Mouse (Mus musculus) E14TG2a.4 (cell line): ENCODE measurements around the gene Vkorc1l1.
A peak's percentile ranks its signal among the peaks of the same experiment; 100 is the strongest.

Experiments used
- H3K27me3 ChIP-seq: 2 replicates; pipeline ENCODE4 v1.6.1; 2014; ENCODE audit warnings: low read length, control low read depth; ENCODE audit not compliant: insufficient read depth
- H3K36me3 ChIP-seq: 2 replicates; pipeline ENCODE4 v1.6.1; 2014; ENCODE audit warnings: low read length, control low read depth; ENCODE audit not compliant: insufficient read depth
- H3K4me1 ChIP-seq: replicated peaks from 2 replicates; pipeline ENCODE4 v1.6.1; 2014; ENCODE audit warnings: low read depth, low read length, control low read depth
- H3K4me3 ChIP-seq: replicated peaks from 2 replicates; pipeline ENCODE4 v1.5.1; 2014; ENCODE audit warnings: mild to moderate bottlenecking, low read length
- H3K9me3 ChIP-seq: 2 replicates; pipeline ENCODE4 v1.6.1; 2014; ENCODE audit warnings: low read length, control low read depth
- CTCF ChIP-seq: conservative IDR thresholded peaks from 2 replicates; pipeline ENCODE4 v1.5.1; 2014; ENCODE audit warnings: low read length
- NANOG ChIP-seq: IDR thresholded peaks from 2 replicates; pipeline ENCODE4 v1.6.1; 2014; ENCODE audit warnings: borderline replicate concordance, low read length, mixed read lengths
- POU5F1 ChIP-seq: IDR thresholded peaks from 2 replicates; pipeline ENCODE4 v1.6.1; 2014; ENCODE audit warnings: low read length, borderline replicate concordance

Vkorc1l1 gene

GRCm38 (mm10) chr5:129963224-129963623, 21.5 kb downstream of the Vkorc1l1 start:
- no peaks in the 10 kb centered on the region for H3K9me3 ChIP-seq
- no peaks in the 10 kb centered on the region for H3K27me3 ChIP-seq
- H3K4me1 ChIP-seq: peaks cover 88% of the 10 kb centered on the region
- H3K36me3 ChIP-seq: peaks cover 35% of the 10 kb centered on the region
- H3K4me3 ChIP-seq: no peak overlapping the region
- TF ChIP-seq NANOG (no peak), CTCF (no peak), POU5F1 (no peak)

- H3K9me3 ChIP-seq: no peaks in the 10 kb centered on the region
- no peak overlapping the region for H3K4me3 ChIP-seq
- H3K4me1 ChIP-seq: peaks cover 99% of the 10 kb centered on the region
- H3K36me3 ChIP-seq: peaks cover 39% of the 10 kb centered on the region
- H3K27me3 ChIP-seq: no peaks in the 10 kb centered on the region
- TF ChIP-seq POU5F1: no peak
- TF ChIP-seq NANOG: peak; percentile 79; the same call in 1 of the 2 replicates
- no peak for TF ChIP-seq CTCF
Measured at GRCm38 (mm10) chr5:129966448-129966847, 24.7 kb downstream of the Vkorc1l1 start.

- Histone ChIP-seq H3K36me3 (peaks cover 51% of the 10 kb centered on the region), H3K4me3 (0 out of 2 replicates have a peak overlapping the region, but pooled peaks have one; percentile 3), H3K9me3 (no peaks in the 10 kb centered on the region), H3K4me1 (peaks cover 100% of the 10 kb centered on the region), H3K27me3 (no peaks in the 10 kb centered on the region)
- TF ChIP-seq NANOG (no peak), CTCF (no peak), POU5F1 (no peak)
Measured at GRCm38 (mm10) chr5:129968417-129968816, 26.6 kb downstream of the Vkorc1l1 start.

- H3K36me3 ChIP-seq: peaks cover 70% of the 10 kb centered on the region
- no peaks in the 10 kb centered on the region for H3K27me3 ChIP-seq
- TF ChIP-seq CTCF (no peak), POU5F1 (no peak), NANOG (no peak)
- H3K4me1 ChIP-seq: peaks cover 94% of the 10 kb centered on the region
- H3K4me3 ChIP-seq: no peak overlapping the region
- H3K9me3 ChIP-seq: no peaks in the 10 kb centered on the region
Measured at GRCm38 (mm10) chr5:129971491-129971890, 29.7 kb downstream of the Vkorc1l1 start.

GRCm38 (mm10) chr5:129974354-129974753, 32.6 kb downstream of the Vkorc1l1 start:
- Histone ChIP-seq H3K4me1 (peaks cover 94% of the 10 kb centered on the region), H3K36me3 (peaks cover 82% of the 10 kb centered on the region), H3K4me3 (no peak overlapping the region), H3K27me3 (no peaks in the 10 kb centered on the region), H3K9me3 (no peaks in the 10 kb centered on the region)
- TF ChIP-seq NANOG: no peak
- TF ChIP-seq POU5F1: no peak

GRCm38 (mm10) chr5:129974866-129975311, 33.1 kb downstream of the Vkorc1l1 start:
- no peaks in the 10 kb centered on the region for H3K9me3 ChIP-seq
- H3K4me3 ChIP-seq: no peak overlapping the region
- peaks cover 85% of the 10 kb centered on the region for H3K36me3 ChIP-seq
- no peaks in the 10 kb centered on the region for H3K27me3 ChIP-seq
- no peak for TF ChIP-seq NANOG
- TF ChIP-seq CTCF: no peak
- no peak for TF ChIP-seq POU5F1
- peaks cover 94% of the 10 kb centered on the region for H3K4me1 ChIP-seq

GRCm38 (mm10) chr5:129977768-129978167, 36.0 kb downstream of the Vkorc1l1 start:
- H3K4me3 ChIP-seq: no peak overlapping the region
- H3K36me3 ChIP-seq: peaks cover 79% of the 10 kb centered on the region
- peaks cover 76% of the 10 kb centered on the region for H3K4me1 ChIP-seq
- no peaks in the 10 kb centered on the region for H3K27me3 ChIP-seq
- no peak for TF ChIP-seq CTCF
- H3K9me3 ChIP-seq: no peaks in the 10 kb centered on the region

GRCm38 (mm10) chr5:129978608-129979007, 36.8 kb downstream of the Vkorc1l1 start:
- Histone ChIP-seq H3K4me1 (peaks cover 73% of the 10 kb centered on the region), H3K9me3 (no peaks in the 10 kb centered on the region), H3K4me3 (no peak overlapping the region), H3K27me3 (no peaks in the 10 kb centered on the region), H3K36me3 (peaks cover 81% of the 10 kb centered on the region)
- no peak for TF ChIP-seq POU5F1
- TF ChIP-seq CTCF: no peak
- no peak for TF ChIP-seq NANOG

GRCm38 (mm10) chr5:129980216-129980615, 38.4 kb downstream of the Vkorc1l1 start:
- Histone ChIP-seq H3K27me3 (no peaks in the 10 kb centered on the region), H3K4me3 (no peak overlapping the region), H3K4me1 (peaks cover 62% of the 10 kb centered on the region), H3K36me3 (peaks cover 81% of the 10 kb centered on the region), H3K9me3 (no peaks in the 10 kb centered on the region)
- TF ChIP-seq NANOG: no peak
- TF ChIP-seq POU5F1: no peak
- no peak for TF ChIP-seq CTCF
